8 mouse cellular contexts compared by ENCODE assay signal in the genomic region with DNA sequence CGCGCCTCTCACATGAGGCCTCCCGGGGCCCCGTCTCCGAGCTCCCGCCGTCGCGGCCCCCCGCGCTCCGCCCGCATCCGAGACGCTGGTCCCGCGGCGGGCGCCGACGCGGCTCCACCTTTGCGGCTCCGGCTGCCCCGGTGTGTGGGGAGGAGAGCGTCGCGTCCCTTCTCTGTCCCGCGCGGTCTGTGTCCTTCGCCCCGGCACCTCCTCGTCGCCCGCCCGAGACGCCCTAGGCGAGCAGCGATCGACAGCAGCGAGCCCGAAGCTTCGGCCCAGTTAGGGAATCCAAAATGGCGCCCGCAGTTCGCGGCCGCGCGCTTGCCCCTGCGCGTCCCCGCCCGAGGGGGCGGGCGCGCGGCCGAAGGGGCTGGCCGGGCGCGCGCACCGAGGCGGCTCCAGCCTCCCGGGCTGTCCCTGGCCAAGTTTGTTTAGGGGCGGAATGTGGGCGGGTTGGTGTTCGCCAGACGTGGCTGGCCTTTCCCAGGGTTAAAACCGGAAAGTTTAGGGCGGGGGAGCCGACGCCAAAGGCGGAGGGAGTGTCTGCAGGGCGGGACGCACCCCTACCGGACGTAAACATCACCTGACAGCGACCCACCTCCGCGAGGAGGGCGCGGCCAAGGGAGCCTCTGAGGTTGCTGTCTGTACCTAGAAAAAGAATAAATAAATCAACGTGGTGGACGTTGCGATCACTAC. TPM values are rescaled to one million over a fixed set of nuclear protein-coding genes. Genes with fewer than 3 reads are reported as not detected.
DNase-seq lines count a peak whose midpoint lies in the region; ATAC-seq lines count a peak whose summit lies in the region.

A gene (minus strand): TSS at position 329 of the 696 bp plus-strand sequence.

- H3K4me1 ChIP-seq in brown adipose tissue, adult 24 weeks (ENCODE audit: control insufficient read depth, insufficient read depth, insufficient read length, low read length) = peaks cover 6% of the 10 kb centered on the region
- peaks cover 27% of the 10 kb centered on the region for H3K4me1 ChIP-seq in heart, embryonic 13.5 days
- peaks cover 33% of the 10 kb centered on the region for H3K4me1 ChIP-seq in liver, embryonic 12.5 days
- peaks cover 16% of the 10 kb centered on the region for H3K4me1 ChIP-seq in stomach, embryonic 15.5 days

- peak within 1 kb of the TSS; percentile 100 for H3K4me3 ChIP-seq in brown adipose tissue, adult 24 weeks (ENCODE audit: insufficient read depth, low read depth, low read length)
- peak within 1 kb of the TSS; percentile 95 for H3K4me3 ChIP-seq in heart, embryonic 13.5 days
- peak within 1 kb of the TSS; percentile 90 for H3K4me3 ChIP-seq in liver, embryonic 12.5 days
- peak within 1 kb of the TSS; percentile 85 for H3K4me3 ChIP-seq in stomach, embryonic 15.5 days (replicated peaks)

- H3K27ac ChIP-seq in brown adipose tissue, adult 24 weeks (replicated peaks; ENCODE audit: low read depth, low read length) = peak within 1 kb of the TSS; percentile 100
- peak within 1 kb of the TSS; percentile 100 for H3K27ac ChIP-seq in heart, embryonic 13.5 days (replicated peaks)
- H3K27ac ChIP-seq in liver, embryonic 12.5 days = peak within 1 kb of the TSS; percentile 100
- H3K27ac ChIP-seq in stomach, embryonic 15.5 days = peak within 1 kb of the TSS; percentile 99

- H3K4me2 ChIP-seq in heart, embryonic 13.5 days = peak within 1 kb of the TSS; percentile 70
- H3K4me2 ChIP-seq in liver, embryonic 12.5 days = peak within 1 kb of the TSS; percentile 76
- peak within 1 kb of the TSS; percentile 59 for H3K4me2 ChIP-seq in stomach, embryonic 15.5 days

- no peaks in the 10 kb centered on the region for H3K27me3 ChIP-seq in heart, embryonic 13.5 days (replicated peaks)
- no peaks in the 10 kb centered on the region for H3K27me3 ChIP-seq in liver, embryonic 12.5 days (replicated peaks)
- H3K27me3 ChIP-seq in stomach, embryonic 15.5 days (replicated peaks) = no peaks in the 10 kb centered on the region

- H3K9ac ChIP-seq in heart, embryonic 13.5 days = peak within 1 kb of the TSS; percentile 100
- H3K9ac ChIP-seq in liver, embryonic 12.5 days = peak within 1 kb of the TSS; percentile 99
- H3K9ac ChIP-seq in stomach, embryonic 15.5 days = peak within 1 kb of the TSS; percentile 93

- DNase-seq in CD4-positive, CD25-positive, alpha-beta regulatory T cell, adult 2 months (ENCODE audit: low read depth, low spot score) = peak; percentile 94
- DNase-seq in fat pad, adult 2 months (ENCODE audit: extremely low read depth, low read depth, low spot score) = peak; percentile 76
- DNase-seq in kidney, postnatal 10 days = peak; percentile 95
- DNase-seq in natural killer cell, adult 2 months (ENCODE audit: low spot score in 2 of 2) = peak; percentile 90 to 95

- under 1% methylated on average over 86 of the region's 88 CpGs for WGBS in heart, embryonic 13.5 days
- under 1% methylated on average over 87 of the region's 88 CpGs for WGBS in liver, embryonic 12.5 days (ENCODE audit: insufficient replicate concordance)
- WGBS in stomach, embryonic 15.5 days = under 1% methylated on average over 88 of the region's 88 CpGs

- no peaks in the 10 kb centered on the region for H3K9me3 ChIP-seq in heart, embryonic 13.5 days
- no peaks in the 10 kb centered on the region for H3K9me3 ChIP-seq in liver, embryonic 12.5 days (replicated peaks)
- no peaks in the 10 kb centered on the region for H3K9me3 ChIP-seq in stomach, embryonic 15.5 days

- ATAC-seq in heart, embryonic 13.5 days (ENCODE audit: extremely low read depth, insufficient number of reproducible peaks, low FRiP score, low TSS enrichment) = peak; percentile 90
- ATAC-seq in liver, embryonic 12.5 days = peak; percentile 88
- ATAC-seq in stomach, embryonic 15.5 days (ENCODE audit: insufficient read depth, low FRiP score, low read depth) = peak; percentile 94

- peaks cover 23% of the 10 kb centered on the region for H3K36me3 ChIP-seq in heart, embryonic 13.5 days
- H3K36me3 ChIP-seq in liver, embryonic 12.5 days = peaks cover 24% of the 10 kb centered on the region
- H3K36me3 ChIP-seq in stomach, embryonic 15.5 days = 0 out of 2 replicates have a peak, but pooled peaks cover 3% of the 10 kb centered on the region

RNA-seq across cellular contexts. Expression of the gene that starts here (rescaled TPM):
- 28.3 and 43.4 TPM in 2 replicates for polyA plus RNA-seq in brown adipose tissue, adult 24 weeks (2012; ENCODE audit: insufficient read depth, insufficient read length, missing spikeins)
- 18.0 and 18.8 TPM in 2 replicates for polyA plus RNA-seq in heart, embryonic 13.5 days (2015; fragmentation: Nextera tagmentation; extraction: Ambion mirVana)
- polyA plus RNA-seq in liver, embryonic 12.5 days (2016; fragmentation: Nextera tagmentation; extraction: Ambion mirVana) = 14.7 and 16.4 TPM in 2 replicates
- 22.5 and 24.2 TPM in 2 replicates for polyA plus RNA-seq in stomach, embryonic 15.5 days (2015; fragmentation: Nextera tagmentation; extraction: Ambion mirVana)

Comparison
In these comparisons a context has a peak if more than half of its experiments do, and no peak if none do; other contexts are left out.
1. Peak in every context shown above with its lines: DNase-seq, ATAC-seq, H3K4me3 ChIP-seq and H3K27ac ChIP-seq.